Mouse (Mus musculus) adipocyte (in vitro differentiated cells): ENCODE measurements around the gene Pbx1.

Experiments used
- DNase-seq: peaks from one replicate; pipeline ENCODE4 v3.0.0-alpha.2; 2016; ENCODE audit warnings: low spot score

The Pbx1 gene

GRCm38 (mm10) chr1:168268751-168269623 is 163.1 kb downstream of the Pbx1 start:
- DNase-seq, result no peak

GRCm38 (mm10) chr1:168268224-168268623 is 163.8 kb downstream of the Pbx1 start:
- DNase-seq, result no peak

- DNase-seq, result no peak
Observed at GRCm38 (mm10) chr1:168265594-168266390, 166.3 kb downstream of the Pbx1 start.

- DNase-seq, result no peak
Observed at GRCm38 (mm10) chr1:168265090-168265489, 167.0 kb downstream of the Pbx1 start.

GRCm38 (mm10) chr1:168260391-168260790 is 171.7 kb downstream of the Pbx1 start:
- peak; percentile 21 for DNase-seq

GRCm38 (mm10) chr1:168258856-168259255 is 173.2 kb downstream of the Pbx1 start:
- DNase-seq, result no peak

- no peak for DNase-seq
Observed at GRCm38 (mm10) chr1:168255347-168255908, 176.6 kb downstream of the Pbx1 start.

- peak; percentile 25 for DNase-seq
Observed at GRCm38 (mm10) chr1:168246968-168247724, 184.9 kb downstream of the Pbx1 start.

- DNase-seq, result no peak
Observed at GRCm38 (mm10) chr1:168245539-168245938, 186.5 kb downstream of the Pbx1 start.

- DNase-seq, result no peak
Observed at GRCm38 (mm10) chr1:168243759-168244158, 188.3 kb downstream of the Pbx1 start.

- no peak for DNase-seq
Observed at GRCm38 (mm10) chr1:168243068-168243467, 189.0 kb downstream of the Pbx1 start.

- no peak for DNase-seq
Observed at GRCm38 (mm10) chr1:168241316-168241715, 190.8 kb downstream of the Pbx1 start.

- no peak for DNase-seq
Observed at GRCm38 (mm10) chr1:168240846-168241245, 191.2 kb downstream of the Pbx1 start.

GRCm38 (mm10) chr1:168240386-168240785 is 191.7 kb downstream of the Pbx1 start:
- DNase-seq, result no peak

- no peak for DNase-seq
Observed at GRCm38 (mm10) chr1:168236101-168236500, 196.0 kb downstream of the Pbx1 start.

GRCm38 (mm10) chr1:168234355-168234754 is 197.7 kb downstream of the Pbx1 start:
- DNase-seq, result no peak

GRCm38 (mm10) chr1:168233182-168233581 is 198.9 kb downstream of the Pbx1 start:
- no peak for DNase-seq

GRCm38 (mm10) chr1:168231548-168232429 is 200.3 kb downstream of the Pbx1 start:
- peak; percentile 50 for DNase-seq

- DNase-seq, result peak; percentile 65
Observed at GRCm38 (mm10) chr1:168230858-168231257, 201.2 kb downstream of the Pbx1 start.

- peak; percentile 35 for DNase-seq
Observed at GRCm38 (mm10) chr1:168230134-168230533, 201.9 kb downstream of the Pbx1 start.
